Comparison of ENCODE assay signal across 20 mouse cellular contexts in genomic region chr10:11025764-11026518, GRCm38 (mm10). TPM values are rescaled to one million over a fixed set of nuclear protein-coding genes. Genes with fewer than 3 reads are reported as not detected.
A peak's percentile ranks its signal among the peaks of the same experiment; 100 is the strongest.
DNase-seq lines count a peak whose midpoint lies in the region; ATAC-seq and TF ChIP-seq lines count a peak whose summit lies in the region.
"Had no signal": no experiment of that assay in that cellular context is flagged by ENCODE, and none has a peak within 500 bp of the region (broad histone marks: within the 10 kb centered on the region; RNA-seq: fewer than 3 reads in every experiment).

No protein-coding gene starts in this region.

- intact Hi-C loops in heart, postnatal 36 days (cut with DNase I) = no loop called here

- peak; percentile 56 for ATAC-seq in neural tube, embryonic 12.5 days (ENCODE audit: low FRiP score, low read depth)
- ATAC-seq in neural tube, embryonic 15.5 days (ENCODE audit: low FRiP score) = no peak
- ATAC-seq in hindbrain, embryonic 12.5 days (ENCODE audit: low FRiP score) = peak; percentile 80
- peak; percentile 91 for ATAC-seq in midbrain, embryonic 11.5 days (ENCODE audit: low FRiP score)
- peak; percentile 51; the same call in 1 of the 2 replicates for ATAC-seq in neural tube, embryonic 14.5 days (ENCODE audit: low read depth)
- no peak for ATAC-seq in liver, postnatal 0 days
- ATAC-seq: intestine, embryonic 15.5 days had no signal

- 35% methylated on average over 6 of the region's 6 CpGs for WGBS in neural tube, embryonic 12.5 days
- WGBS in neural tube, embryonic 15.5 days = 20% methylated on average over 6 of the region's 6 CpGs
- WGBS in hindbrain, embryonic 12.5 days = 22% methylated on average over 6 of the region's 6 CpGs
- WGBS in midbrain, embryonic 11.5 days = 20% methylated on average over 6 of the region's 6 CpGs
- WGBS in neural tube, embryonic 14.5 days = 26% methylated on average over 6 of the region's 6 CpGs
- 46% methylated on average over 6 of the region's 6 CpGs for WGBS in liver, postnatal 0 days (ENCODE audit: insufficient replicate concordance)

- DNase-seq in midbrain, embryonic 11.5 days (ENCODE audit: low spot score, missing footprints) = peak; percentile 87
- no peak for DNase-seq in gastrocnemius, postnatal 4 days (ENCODE audit: low spot score in 2 of 2)
- DNase-seq in heart, postnatal 36 days = no peak
- DNase-seq in liver, postnatal 0 days = no peak
- DNase-seq: cerebellum, postnatal 25 days; gastrocnemius, adult 2 months; heart, postnatal 14 days; lung, adult 18-20 months; thymus, postnatal 4 days had no signal

- no peaks in the 10 kb centered on the region for H3K27me3 ChIP-seq in neural tube, embryonic 12.5 days (replicated peaks)
- no peaks in the 10 kb centered on the region for H3K27me3 ChIP-seq in neural tube, embryonic 15.5 days (replicated peaks)
- H3K27me3 ChIP-seq in hindbrain, embryonic 12.5 days = no peaks in the 10 kb centered on the region
- no peaks in the 10 kb centered on the region for H3K27me3 ChIP-seq in midbrain, embryonic 11.5 days (ENCODE audit: control insufficient read depth, insufficient read depth, low read length)
- no peaks in the 10 kb centered on the region for H3K27me3 ChIP-seq in neural tube, embryonic 14.5 days (ENCODE audit: control insufficient read depth, insufficient read depth, low read length)
- H3K27me3 ChIP-seq in liver, postnatal 0 days (ENCODE audit: insufficient read depth, low read length) = no peaks in the 10 kb centered on the region
- H3K27me3 ChIP-seq: embryonic facial prominence, embryonic 13.5 days; intestine, embryonic 15.5 days; limb, embryonic 15.5 days had no signal

- H3K9me3 ChIP-seq in neural tube, embryonic 12.5 days = no peaks in the 10 kb centered on the region
- no peaks in the 10 kb centered on the region for H3K9me3 ChIP-seq in neural tube, embryonic 15.5 days (replicated peaks)
- no peaks in the 10 kb centered on the region for H3K9me3 ChIP-seq in hindbrain, embryonic 12.5 days (replicated peaks)
- no peaks in the 10 kb centered on the region for H3K9me3 ChIP-seq in midbrain, embryonic 11.5 days (ENCODE audit: control insufficient read depth, low read length)
- no peaks in the 10 kb centered on the region for H3K9me3 ChIP-seq in neural tube, embryonic 14.5 days (ENCODE audit: control insufficient read depth, low read length)
- H3K9me3 ChIP-seq in liver, postnatal 0 days (ENCODE audit: low read length) = no peaks in the 10 kb centered on the region
- H3K9me3 ChIP-seq: embryonic facial prominence, embryonic 13.5 days; intestine, embryonic 15.5 days; limb, embryonic 15.5 days had no signal

- H3K4me3 ChIP-seq in neural tube, embryonic 12.5 days = no peak overlapping the region
- no peak overlapping the region for H3K4me3 ChIP-seq in neural tube, embryonic 15.5 days (replicated peaks)
- H3K4me3 ChIP-seq in hindbrain, embryonic 12.5 days = no peak overlapping the region
- H3K4me3 ChIP-seq in midbrain, embryonic 11.5 days (ENCODE audit: low read depth, low read length) = no peak overlapping the region
- H3K4me3 ChIP-seq in neural tube, embryonic 14.5 days (ENCODE audit: low read depth, low read length) = no peak overlapping the region
- H3K4me3 ChIP-seq in liver, postnatal 0 days (ENCODE audit: low read depth, low read length) = no peak overlapping the region
- H3K4me3 ChIP-seq: embryonic facial prominence, embryonic 13.5 days; gastrocnemius, adult 2 months; intestine, embryonic 15.5 days; limb, embryonic 15.5 days had no signal

- TF ChIP-seq CTCF in liver, postnatal 0 days (IDR thresholded peaks at IDR 0.05; ENCODE audit: low read depth) = no peak

- no peak for TF ChIP-seq EP300 in liver, postnatal 0 days (IDR thresholded peaks at IDR 0.05; ENCODE audit: low read depth)

- H3K4me2 ChIP-seq in neural tube, embryonic 12.5 days (replicated peaks) = no peak overlapping the region
- H3K4me2 ChIP-seq in neural tube, embryonic 15.5 days = no peak overlapping the region
- H3K4me2 ChIP-seq in hindbrain, embryonic 12.5 days (replicated peaks) = no peak overlapping the region
- H3K4me2 ChIP-seq in midbrain, embryonic 11.5 days = no peak overlapping the region
- H3K4me2 ChIP-seq in neural tube, embryonic 14.5 days (ENCODE audit: low read depth, low read length) = no peak overlapping the region
- H3K4me2 ChIP-seq in liver, postnatal 0 days (ENCODE audit: low read depth, low read length) = no peak overlapping the region
- H3K4me2 ChIP-seq: embryonic facial prominence, embryonic 13.5 days; intestine, embryonic 15.5 days; limb, embryonic 15.5 days had no signal

- H3K27ac ChIP-seq in neural tube, embryonic 12.5 days = no peak overlapping the region
- no peak overlapping the region for H3K27ac ChIP-seq in neural tube, embryonic 15.5 days (replicated peaks)
- peak overlapping the region; percentile 44; the same call in 1 of the 2 replicates for H3K27ac ChIP-seq in hindbrain, embryonic 12.5 days
- peak overlapping the region; percentile 28; the same call in 1 of the 2 replicates for H3K27ac ChIP-seq in midbrain, embryonic 11.5 days (ENCODE audit: low read depth, low read length)
- no peak overlapping the region for H3K27ac ChIP-seq in neural tube, embryonic 14.5 days (ENCODE audit: low read depth, low read length)
- no peak overlapping the region for H3K27ac ChIP-seq in liver, postnatal 0 days (ENCODE audit: low read depth)
- H3K27ac ChIP-seq: embryonic facial prominence, embryonic 13.5 days; gastrocnemius, adult 2 months; intestine, embryonic 15.5 days; limb, embryonic 15.5 days had no signal

- no peaks in the 10 kb centered on the region for H3K36me3 ChIP-seq in neural tube, embryonic 12.5 days
- no peaks in the 10 kb centered on the region for H3K36me3 ChIP-seq in neural tube, embryonic 15.5 days
- no peaks in the 10 kb centered on the region for H3K36me3 ChIP-seq in hindbrain, embryonic 12.5 days
- no peaks in the 10 kb centered on the region for H3K36me3 ChIP-seq in midbrain, embryonic 11.5 days (ENCODE audit: control insufficient read depth, insufficient read depth, low read length)
- H3K36me3 ChIP-seq in neural tube, embryonic 14.5 days (ENCODE audit: control insufficient read depth, insufficient read depth, low read length) = no peaks in the 10 kb centered on the region
- no peaks in the 10 kb centered on the region for H3K36me3 ChIP-seq in liver, postnatal 0 days (replicated peaks; ENCODE audit: insufficient read depth, low read length)
- H3K36me3 ChIP-seq: embryonic facial prominence, embryonic 13.5 days; intestine, embryonic 15.5 days; limb, embryonic 15.5 days had no signal

- H3K9ac ChIP-seq in neural tube, embryonic 12.5 days = no peak overlapping the region
- H3K9ac ChIP-seq in neural tube, embryonic 15.5 days (replicated peaks) = no peak overlapping the region
- H3K9ac ChIP-seq in hindbrain, embryonic 12.5 days = no peak overlapping the region
- no peak overlapping the region for H3K9ac ChIP-seq in midbrain, embryonic 11.5 days (ENCODE audit: low read length)
- H3K9ac ChIP-seq in neural tube, embryonic 14.5 days (replicated peaks; ENCODE audit: low read depth, low read length) = no peak overlapping the region
- H3K9ac ChIP-seq in liver, postnatal 0 days (replicated peaks) = no peak overlapping the region
- H3K9ac ChIP-seq: embryonic facial prominence, embryonic 13.5 days; intestine, embryonic 15.5 days; limb, embryonic 15.5 days had no signal

- H3K4me1 ChIP-seq in neural tube, embryonic 12.5 days = no peaks in the 10 kb centered on the region
- no peaks in the 10 kb centered on the region for H3K4me1 ChIP-seq in neural tube, embryonic 15.5 days
- peaks cover 8% of the 10 kb centered on the region for H3K4me1 ChIP-seq in hindbrain, embryonic 12.5 days
- peaks cover 7% of the 10 kb centered on the region; the same call in 1 of the 2 replicates for H3K4me1 ChIP-seq in midbrain, embryonic 11.5 days (ENCODE audit: control insufficient read depth, insufficient read depth, low read length)
- H3K4me1 ChIP-seq in neural tube, embryonic 14.5 days (ENCODE audit: control insufficient read depth, insufficient read depth, low read length) = no peaks in the 10 kb centered on the region
- no peaks in the 10 kb centered on the region for H3K4me1 ChIP-seq in liver, postnatal 0 days (ENCODE audit: insufficient read depth)
- H3K4me1 ChIP-seq: embryonic facial prominence, embryonic 13.5 days; intestine, embryonic 15.5 days; limb, embryonic 15.5 days had no signal

RNA-seq across cellular contexts. Expression of gene Grm1, which starts 56.2 kb away (rescaled TPM):
- polyA plus RNA-seq in neural tube, embryonic 12.5 days (2016; fragmentation: Nextera tagmentation; extraction: Ambion mirVana) = 0.19 and 0.34 TPM in 2 replicates
- 6.4 and 7.3 TPM in 2 replicates for polyA plus RNA-seq in neural tube, embryonic 15.5 days (2015; fragmentation: Nextera tagmentation; extraction: Ambion mirVana)
- 0.50 and 0.87 TPM in 2 replicates for polyA plus RNA-seq in hindbrain, embryonic 12.5 days (2016; fragmentation: Nextera tagmentation; extraction: Ambion mirVana)
- 0.03 and 0.36 TPM in 2 replicates for polyA plus RNA-seq in midbrain, embryonic 11.5 days (2014; fragmentation: Nextera tagmentation; extraction: Ambion mirVana)
- polyA plus RNA-seq in neural tube, embryonic 14.5 days (2014; fragmentation: Nextera tagmentation; extraction: Ambion mirVana) = 2.5 and 4.5 TPM in 2 replicates
- total RNA-seq in gastrocnemius, postnatal 4 days (2021) = under 1 TPM in 1 of 2 experiments, not detected in 1; 0.34 TPM
- 1 to 10 TPM; 6.2 to 7.3 TPM for total RNA-seq in heart, postnatal 36 days (2021)
- polyA plus RNA-seq in liver, postnatal 0 days (2015; fragmentation: Nextera tagmentation; extraction: Ambion mirVana) = not detected in 2 replicates
- total RNA-seq: adrenal gland, adult 18-20 months had no signal
- polyA plus RNA-seq: kidney, embryonic 14.5 days; large intestine, adult 2 months; small intestine, adult 2 months had no signal

Comparison
In these comparisons a context has a peak if more than half of its experiments do, and no peak if none do; other contexts are left out.
1. ATAC-seq: peak in neural tube, embryonic 12.5 days (single experiment), hindbrain, embryonic 12.5 days (single experiment), midbrain, embryonic 11.5 days (single experiment) and neural tube, embryonic 14.5 days (single experiment); none in neural tube, embryonic 15.5 days (single experiment) and liver, postnatal 0 days (single experiment).
2. H3K27ac ChIP-seq: peak in hindbrain, embryonic 12.5 days (single experiment) and midbrain, embryonic 11.5 days (single experiment); none in neural tube, embryonic 12.5 days (single experiment), neural tube, embryonic 15.5 days (single experiment), neural tube, embryonic 14.5 days (single experiment) and liver, postnatal 0 days (single experiment).